Mouse (Mus musculus) bone marrow macrophage, adult 2 months (primary cell): Measurements from ENCODE around the gene Aqp1.

Experiments
- CTCF ChIP-seq: IDR thresholded peaks from 2 replicates; pipeline ENCODE4 v1.5.1; 2012; ENCODE audit warnings: low read depth, mild to moderate bottlenecking, low read length, moderate library complexity
- POLR2A ChIP-seq: IDR thresholded peaks from 2 replicates; pipeline ENCODE4 v1.6.1; 2012; ENCODE audit warnings: mild to moderate bottlenecking, low read depth, low read length, borderline replicate concordance

- TF ChIP-seq POLR2A: no peak
- no peak for TF ChIP-seq CTCF
These were observed 52.4 kb downstream of the Aqp1 start for GRCm38 (mm10) chr6:55388546-55389169.
